Mouse (Mus musculus): Measurements from ENCODE around the gene Tcaim.
A peak's percentile ranks its signal among the peaks of the same experiment; 100 is the strongest.
"Not testable (repeated sequence)": the region's sequence is repeated elsewhere in the genome, so short reads cannot be mapped to it uniquely, and the experiment has no call there.

Gene Tcaim

GRCm38 (mm10) chr9:122854526-122854925 is 49.2 kb downstream of the Tcaim start:
- no peak for DNase-seq (ENCODE audit: extremely low spot score, low read depth, low spot score)

GRCm38 (mm10) chr9:122855141-122855540 is 49.8 kb downstream of the Tcaim start:
- not testable (repeated sequence) for DNase-seq (ENCODE audit: extremely low spot score, low read depth, low spot score)

- no peak for DNase-seq (ENCODE audit: extremely low spot score, low read depth, low spot score)
These were observed 50.3 kb downstream of the Tcaim start for GRCm38 (mm10) chr9:122855617-122856016.

GRCm38 (mm10) chr9:122856716-122857115 is 51.4 kb downstream of the Tcaim start:
- no peak for DNase-seq (ENCODE audit: extremely low spot score, low read depth, low spot score)

GRCm38 (mm10) chr9:122860752-122861151 is 55.4 kb downstream of the Tcaim start:
- DNase-seq (ENCODE audit: extremely low spot score, low read depth, low spot score), result no peak

GRCm38 (mm10) chr9:122863731-122864130 is 58.4 kb downstream of the Tcaim start:
- DNase-seq (ENCODE audit: extremely low spot score, low read depth, low spot score), result no peak

GRCm38 (mm10) chr9:122864848-122865247 is 59.5 kb downstream of the Tcaim start:
- no peak for DNase-seq (ENCODE audit: extremely low spot score, low read depth, low spot score)

GRCm38 (mm10) chr9:122865697-122866166 is 60.4 kb downstream of the Tcaim start, which contains the start of gene Zfp445:
Zfp445 (minus strand) TSS chr9:122866006.
- peak; percentile 74 for DNase-seq (ENCODE audit: extremely low spot score, low read depth, low spot score)

GRCm38 (mm10) chr9:122866192-122866591 is 60.9 kb downstream of the Tcaim start:
- no peak for DNase-seq (ENCODE audit: extremely low spot score, low read depth, low spot score)

- no peak for DNase-seq (ENCODE audit: extremely low spot score, low read depth, low spot score)
These were observed 67.3 kb downstream of the Tcaim start for GRCm38 (mm10) chr9:122872595-122872994.

GRCm38 (mm10) chr9:122874653-122875052 is 69.3 kb downstream of the Tcaim start:
- no peak for DNase-seq (ENCODE audit: extremely low spot score, low read depth, low spot score)

- DNase-seq (ENCODE audit: extremely low spot score, low read depth, low spot score), result no peak
These were observed 69.8 kb downstream of the Tcaim start for GRCm38 (mm10) chr9:122875145-122875544.

GRCm38 (mm10) chr9:122885385-122885784 is 80.0 kb downstream of the Tcaim start, which contains the start of gene Zkscan7:
Zkscan7 (plus strand) TSS chr9:122885685.
- no peak for DNase-seq (ENCODE audit: extremely low spot score, low read depth, low spot score)

Data from hindlimb bud, embryonic 11.5 days (tissue).